Mouse (Mus musculus): Measurements from ENCODE around the gene Rfx5. TPM values are rescaled to one million over a fixed set of nuclear protein-coding genes. Genes with fewer than 3 reads are reported as not detected.

Rfx5 gene
- 2.5 TPM in 2 replicates for polyA plus RNA-seq (2015; fragmentation: Nextera tagmentation; extraction: Ambion mirVana)

DNA sequence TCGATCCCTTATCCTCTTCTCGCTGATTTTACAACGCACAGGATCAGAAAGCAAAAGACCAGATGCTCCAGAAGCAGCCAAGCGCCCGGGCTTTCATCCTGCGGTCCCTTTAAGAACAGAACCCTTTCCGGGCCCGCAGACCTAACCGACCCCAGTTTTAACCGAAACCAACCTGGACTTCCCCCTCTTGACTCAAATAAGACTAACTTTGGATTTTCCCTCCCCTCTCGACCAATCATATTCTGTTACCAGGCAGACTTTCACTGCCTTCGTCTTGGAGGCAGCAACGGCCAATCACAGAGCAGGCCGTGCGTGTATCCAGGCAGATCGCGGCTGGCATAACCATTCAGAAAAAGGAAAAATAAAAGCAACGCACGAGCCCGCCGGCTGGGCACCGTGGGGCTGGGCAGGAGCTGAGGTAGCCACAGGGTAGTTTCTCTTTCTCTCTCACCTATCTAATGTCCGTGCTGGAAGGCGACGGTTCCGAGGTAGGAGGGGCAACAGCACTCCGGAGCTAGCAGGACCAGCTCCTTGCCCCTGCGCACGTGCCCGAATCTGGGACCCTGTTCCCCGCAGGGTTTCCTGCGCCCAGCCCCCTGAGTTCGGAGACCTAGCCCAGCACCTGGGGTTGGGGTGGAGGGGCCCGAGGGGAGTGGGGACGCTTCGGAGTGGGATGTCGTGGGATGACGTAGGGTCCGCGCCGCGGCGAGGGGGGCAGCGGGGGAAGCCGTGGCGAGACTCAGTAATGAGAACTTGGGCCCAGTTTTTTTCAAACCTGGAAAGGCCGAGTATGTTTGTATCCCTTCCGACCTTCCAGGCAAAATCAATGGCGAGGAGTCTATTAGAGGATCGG, at the start of gene Rfx5:
Rfx5 (plus strand) TSS at position 312 of the 853 bp plus-strand sequence.

DNA sequence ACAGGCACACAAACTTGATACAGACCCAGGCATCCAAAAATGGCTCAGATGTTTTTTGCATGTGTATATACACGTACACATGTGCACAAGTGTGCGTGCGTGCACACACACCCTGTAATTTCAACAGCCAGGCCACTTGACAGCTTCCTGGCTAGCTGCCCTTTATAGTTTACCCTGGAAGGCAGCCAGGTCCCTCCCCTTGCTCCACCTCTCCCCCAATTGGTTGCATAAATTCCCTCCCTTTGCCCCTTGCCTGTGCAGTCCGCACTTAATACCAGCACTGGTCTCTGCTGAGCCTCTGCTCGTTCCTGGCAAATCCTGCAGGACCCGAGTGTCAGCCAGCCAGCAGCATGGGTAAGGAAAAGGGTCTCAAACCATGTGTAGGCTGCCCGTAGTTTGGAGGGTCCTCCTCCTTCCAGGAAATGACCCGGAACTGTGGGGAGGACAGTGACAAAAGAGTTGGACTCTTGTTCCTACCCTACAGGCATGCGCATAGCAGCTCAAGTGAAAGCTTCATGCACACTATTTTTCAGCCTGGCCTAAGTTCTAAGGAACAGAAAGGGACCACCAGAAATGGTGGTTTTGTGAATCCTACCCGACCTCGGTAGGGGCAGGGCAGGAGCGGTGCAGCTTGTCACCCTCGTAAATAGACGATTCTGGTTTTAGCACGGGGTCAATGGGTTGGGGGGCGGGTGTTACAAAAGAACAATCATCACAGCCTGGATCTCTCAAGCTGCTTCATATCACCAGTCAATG, 20.9 kb upstream of the Rfx5 start, which contains the start of gene Selenbp1:
Selenbp1 (plus strand) TSS at position 248 of the 756 bp plus-strand sequence.

GRCm38 (mm10) chr3:94974528-94975422, 20.9 kb downstream of the Rfx5 start, which contains the start of gene Pi4kb:
Gene Pi4kb (plus strand): TSS chr3:94974731.

Small RNA genes lying within 50 kb of the gene (microRNA-seq; reads per million reads assigned to microRNA genes)
- gene Mir7013 = not detected

Other genes with a start within 250 kb of the Rfx5 start
- 16.9 and 17.9 TPM in 2 replicates for gene Cgn, start 167.6 kb upstream of the Rfx5 start, polyA plus RNA-seq (2015; fragmentation: Nextera tagmentation; extraction: Ambion mirVana)
- gene Pogz, start 116.5 kb upstream of the Rfx5 start, polyA plus RNA-seq (2015; fragmentation: Nextera tagmentation; extraction: Ambion mirVana) = 6.8 and 7.1 TPM in 2 replicates
- 224 and 256 TPM in 2 replicates for gene Psmb4, start 67.1 kb upstream of the Rfx5 start, polyA plus RNA-seq (2015; fragmentation: Nextera tagmentation; extraction: Ambion mirVana)
- gene Selenbp1, start 21.0 kb upstream of the Rfx5 start, polyA plus RNA-seq (2015; fragmentation: Nextera tagmentation; extraction: Ambion mirVana) = 33.3 and 38.8 TPM in 2 replicates
- gene Pi4kb, start 20.7 kb downstream of the Rfx5 start, polyA plus RNA-seq (2015; fragmentation: Nextera tagmentation; extraction: Ambion mirVana) = 16.9 and 20.8 TPM in 2 replicates
- gene Zfp687, start 61.4 kb downstream of the Rfx5 start, polyA plus RNA-seq (2015; fragmentation: Nextera tagmentation; extraction: Ambion mirVana) = 10.1 and 10.3 TPM in 2 replicates
- 173 and 183 TPM in 2 replicates for gene Psmd4, start 88.5 kb downstream of the Rfx5 start, polyA plus RNA-seq (2015; fragmentation: Nextera tagmentation; extraction: Ambion mirVana)
- gene Pip5k1a, start 152.9 kb downstream of the Rfx5 start, polyA plus RNA-seq (2015; fragmentation: Nextera tagmentation; extraction: Ambion mirVana) = 15.7 and 18.3 TPM in 2 replicates
- 55.1 and 64.5 TPM in 2 replicates for gene Vps72, start 156.9 kb downstream of the Rfx5 start, polyA plus RNA-seq (2015; fragmentation: Nextera tagmentation; extraction: Ambion mirVana)
- 0.53 and 0.96 TPM in 2 replicates for gene Tmod4, start 170.4 kb downstream of the Rfx5 start, polyA plus RNA-seq (2015; fragmentation: Nextera tagmentation; extraction: Ambion mirVana)
- gene Scnm1, start 179.9 kb downstream of the Rfx5 start, polyA plus RNA-seq (2015; fragmentation: Nextera tagmentation; extraction: Ambion mirVana) = 31.7 and 43.2 TPM in 2 replicates
- gene Lysmd1, start 180.0 kb downstream of the Rfx5 start, polyA plus RNA-seq (2015; fragmentation: Nextera tagmentation; extraction: Ambion mirVana) = 7.1 and 8.2 TPM in 2 replicates
- 5.4 and 12.3 TPM in 2 replicates for gene Tnfaip8l2, start 188.3 kb downstream of the Rfx5 start, polyA plus RNA-seq (2015; fragmentation: Nextera tagmentation; extraction: Ambion mirVana)
- 0.99 and 1.9 TPM in 2 replicates for gene Sema6c, start 206.4 kb downstream of the Rfx5 start, polyA plus RNA-seq (2015; fragmentation: Nextera tagmentation; extraction: Ambion mirVana)